Mouse (Mus musculus) lung, adult 2 months (tissue): ENCODE results near the gene Atg7. TPM values are rescaled to one million over a fixed set of nuclear protein-coding genes. Genes with fewer than 3 reads are reported as not detected.

Source experiments
- DNase-seq: peaks from one replicate; pipeline ENCODE4 v3.0.0; 2022
- H3K4me1 ChIP-seq: fragments of 200-500 bp; 2 replicates; pipeline ENCODE4 v1.6.1; 2011; ENCODE audit warnings: low read length; ENCODE audit not compliant: control insufficient read depth, insufficient read depth
- H3K4me3 ChIP-seq: fragments of 200-500 bp; replicated peaks from 2 replicates; pipeline ENCODE3; 2011; ENCODE audit warnings: low read depth, mild to moderate bottlenecking, control low read depth, low read length; ENCODE audit errors: extremely low read depth
- CTCF ChIP-seq: fragments of 200-500 bp; IDR thresholded peaks from 2 replicates; pipeline ENCODE4 v1.5.1; 2011; ENCODE audit warnings: mild to moderate bottlenecking, low read length, control low read depth; ENCODE audit not compliant: insufficient read depth
- POLR2A ChIP-seq: fragments of 200-500 bp; IDR thresholded peaks from 2 replicates; pipeline ENCODE4 v1.6.1; 2011; ENCODE audit warnings: low read depth, mild to moderate bottlenecking, control low read depth, low read length, borderline replicate concordance; ENCODE audit errors: extremely low read depth
- WGBS: fragments of 180-500 bp; shearing (Covaris S2); methylation state at CpG from one replicate; pipeline ENCODE4 v1.1.7; 2018; 5-methylcytosine and 5-hydroxymethylcytosine counted together
- polyA plus RNA-seq: library from polyadenylated mRNA; depleted of rRNA; stranded (reverse); fragments of >200 nt; gene quantifications from 2 replicates; pipeline ENCODE4 v1.2.3, GENCODE M21; 2012

The Atg7 gene
- polyA plus RNA-seq, 1 experiment = 28.9 TPM

- 81% methylated on average over 8 of the region's 8 CpGs for WGBS
- TF ChIP-seq CTCF = no peak
- no peak for TF ChIP-seq POLR2A
- Histone ChIP-seq H3K4me3 (no peak overlapping the region), H3K4me1 (no peaks in the 10 kb centered on the region)
- no peak for DNase-seq
Measured at GRCm38 (mm10) chr6:114849787-114850186, 206.9 kb downstream of the Atg7 start.

- Histone ChIP-seq H3K4me3 (no peak overlapping the region), H3K4me1 (peaks cover 5% of the 10 kb centered on the region)
- no peak for DNase-seq
- 63% methylated on average over 7 of the region's 7 CpGs for WGBS
- TF ChIP-seq CTCF (no peak), POLR2A (no peak)
Measured at GRCm38 (mm10) chr6:114851688-114852087, 208.8 kb downstream of the Atg7 start.

GRCm38 (mm10) chr6:114852739-114853138 lies 209.8 kb downstream of the Atg7 start:
- no peak for DNase-seq
- Histone ChIP-seq H3K4me1 (peaks cover 9% of the 10 kb centered on the region), H3K4me3 (no peak overlapping the region)
- 80% methylated on average over 3 of the region's 3 CpGs for WGBS
- TF ChIP-seq POLR2A (no peak), CTCF (no peak)

- no peak for DNase-seq
- WGBS = 44% methylated on average over 2 of the region's 2 CpGs
- Histone ChIP-seq H3K4me3 (no peak overlapping the region), H3K4me1 (peaks cover 17% of the 10 kb centered on the region)
- no peak for TF ChIP-seq POLR2A
- no peak for TF ChIP-seq CTCF
Measured at GRCm38 (mm10) chr6:114854368-114854767, 211.5 kb downstream of the Atg7 start.

GRCm38 (mm10) chr6:114855644-114856043 lies 212.7 kb downstream of the Atg7 start:
- Histone ChIP-seq H3K4me3 (no peak overlapping the region), H3K4me1 (peaks cover 17% of the 10 kb centered on the region)
- no peak for DNase-seq
- no peak for TF ChIP-seq CTCF
- TF ChIP-seq POLR2A = no peak
- WGBS = 34% methylated on average over 3 of the region's 3 CpGs

- no peak overlapping the region for H3K4me3 ChIP-seq
- peaks cover 24% of the 10 kb centered on the region for H3K4me1 ChIP-seq
- whole genome bisulfite sequencing = 61% methylated on average over 4 of the region's 4 CpGs
- DNase-seq = no peak
- TF ChIP-seq POLR2A (no peak), CTCF (no peak)
Measured at GRCm38 (mm10) chr6:114856501-114856900, 213.6 kb downstream of the Atg7 start.

DNA sequence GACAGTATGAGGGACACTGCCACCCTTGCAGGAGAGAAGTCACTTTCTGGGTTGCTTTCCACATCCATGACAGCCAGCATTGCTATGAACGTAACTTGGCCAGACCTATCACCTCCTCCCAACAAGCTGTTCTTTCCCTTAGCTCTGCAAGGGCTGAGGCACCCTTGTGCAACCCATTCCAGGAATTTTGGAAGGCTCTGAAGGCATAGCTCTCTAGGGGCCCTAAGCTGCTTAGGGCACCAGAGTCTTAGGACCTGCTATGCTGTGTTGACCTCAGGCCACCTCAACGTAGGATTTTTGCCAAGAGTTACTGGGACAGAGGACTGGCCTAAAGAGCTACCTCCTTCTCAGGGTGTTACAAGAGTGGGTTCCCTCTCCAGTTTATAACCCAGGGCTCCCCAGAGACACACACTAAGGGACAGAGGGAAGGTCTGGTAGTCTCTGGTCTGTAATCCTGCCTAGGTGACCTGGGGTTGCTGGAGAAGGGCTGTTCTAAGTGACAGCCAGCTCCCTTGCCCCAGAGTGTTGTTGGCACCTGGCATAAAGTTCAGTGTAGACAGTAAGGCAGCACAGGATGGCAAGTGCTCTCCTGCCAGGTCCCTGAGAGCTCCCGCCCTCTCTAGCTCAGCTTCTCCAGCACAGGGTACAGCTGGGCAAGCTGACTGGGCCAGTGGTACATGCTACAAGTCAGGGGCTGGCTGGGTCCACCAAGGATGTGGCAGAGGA lies 215.3 kb downstream of the Atg7 start:
- WGBS = 59% methylated on average over 3 of the region's 3 CpGs
- no peak for TF ChIP-seq POLR2A
- no peak for TF ChIP-seq CTCF
- DNase-seq = no peak
- peaks cover 25% of the 10 kb centered on the region for H3K4me1 ChIP-seq
- no peak overlapping the region for H3K4me3 ChIP-seq

DNA sequence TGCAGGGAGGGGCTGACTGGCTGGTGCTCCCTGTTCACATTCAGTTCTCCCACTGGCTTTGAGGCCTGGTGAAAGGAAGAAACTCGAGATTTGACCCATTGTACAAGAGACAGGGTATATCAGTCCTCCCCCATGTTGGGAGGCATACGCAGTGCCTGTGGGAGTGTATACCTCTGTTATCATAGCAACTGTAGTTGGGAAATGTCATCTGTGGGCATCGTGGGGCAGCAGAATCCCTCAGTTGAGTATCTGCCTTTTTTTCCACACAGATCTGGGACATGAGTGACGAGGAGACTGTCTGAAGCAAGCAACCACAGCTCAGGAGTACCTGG lies 215.8 kb downstream of the Atg7 start:
- TF ChIP-seq POLR2A (no peak), CTCF (no peak)
- peaks cover 26% of the 10 kb centered on the region for H3K4me1 ChIP-seq
- DNase-seq = no peak
- 67% methylated on average over 4 of the region's 4 CpGs for WGBS
- no peak overlapping the region for H3K4me3 ChIP-seq

GRCm38 (mm10) chr6:114860677-114861568 lies 218.0 kb downstream of the Atg7 start:
- DNase-seq = no peak
- Histone ChIP-seq H3K4me1 (peaks cover 29% of the 10 kb centered on the region), H3K4me3 (no peak overlapping the region)
- 50% methylated on average over 14 of the region's 14 CpGs for WGBS
- TF ChIP-seq CTCF (no peak), POLR2A (no peak)

- DNase-seq = no peak
- H3K4me3 ChIP-seq = no peak overlapping the region
- WGBS = 77% methylated on average over 9 of the region's 9 CpGs
- peaks cover 31% of the 10 kb centered on the region for H3K4me1 ChIP-seq
- TF ChIP-seq POLR2A = no peak
Measured at GRCm38 (mm10) chr6:114861591-114861990, 218.7 kb downstream of the Atg7 start.
